Mouse (Mus musculus) brain, embryonic 14.5 days (tissue): ENCODE results near the gene Ciao2a.

Experiments used
- CTCF ChIP-seq: fragments of 200-500 bp; IDR thresholded peaks from 2 replicates; pipeline ENCODE4 v1.5.1; 2012; ENCODE audit warnings: inconsistent platforms, mild to moderate bottlenecking, moderate library complexity, borderline replicate concordance; ENCODE audit not compliant: insufficient read depth, insufficient read length; ENCODE audit errors: extremely low read depth
- POLR2A ChIP-seq: fragments of 200-500 bp; IDR thresholded peaks from 2 replicates; pipeline ENCODE4 v1.6.1; 2012; ENCODE audit warnings: mild to moderate bottlenecking, inconsistent platforms, borderline replicate concordance; ENCODE audit not compliant: poor library complexity, insufficient read depth, insufficient read length, severe bottlenecking; ENCODE audit errors: extremely low read depth

- TF ChIP-seq POLR2A (no peak), CTCF (no peak)
Measured at GRCm38 (mm10) chr9:66105168-66105567, 21.2 kb upstream of the Ciao2a start.
